Mouse (Mus musculus): ENCODE measurements around the gene Eml6. TPM values are rescaled to one million over a fixed set of nuclear protein-coding genes. Genes with fewer than 3 reads are reported as not detected.

The Eml6 gene
- polyA plus RNA-seq, 2 experiments from 2014 or later, result 0.82 to 1.2 TPM

- ATAC-seq, result no peak
Measured at GRCm38 (mm10) chr11:29746203-29746602, 279.6 kb downstream of the Eml6 start.

GRCm38 (mm10) chr11:29745513-29745912, 280.3 kb downstream of the Eml6 start:
- no peak for ATAC-seq

GRCm38 (mm10) chr11:29744760-29745430, 280.9 kb downstream of the Eml6 start:
- ATAC-seq, result no peak

- ATAC-seq, result no peak
Measured at GRCm38 (mm10) chr11:29739752-29740151, 286.1 kb downstream of the Eml6 start.

- no peak for ATAC-seq
Measured at GRCm38 (mm10) chr11:29727901-29728300, 297.9 kb downstream of the Eml6 start.

GRCm38 (mm10) chr11:29725610-29726009, 300.2 kb downstream of the Eml6 start:
- no peak for ATAC-seq

GRCm38 (mm10) chr11:29725167-29725566, 300.7 kb downstream of the Eml6 start:
- ATAC-seq, result no peak

- no peak for ATAC-seq
Measured at GRCm38 (mm10) chr11:29724213-29724612, 301.6 kb downstream of the Eml6 start.

- peak; percentile 25 for ATAC-seq
Measured at GRCm38 (mm10) chr11:29719597-29719996, 306.2 kb downstream of the Eml6 start.

GRCm38 (mm10) chr11:29718541-29718940, 307.3 kb downstream of the Eml6 start:
- ATAC-seq, result no peak

GRCm38 (mm10) chr11:29715499-29715898, 310.3 kb downstream of the Eml6 start:
- ATAC-seq, result no peak

- no peak for ATAC-seq
Measured at GRCm38 (mm10) chr11:29714789-29715188, 311.0 kb downstream of the Eml6 start.

- ATAC-seq, result no peak
Measured at GRCm38 (mm10) chr11:29714114-29714513, 311.7 kb downstream of the Eml6 start.

- ATAC-seq, result no peak
Measured at GRCm38 (mm10) chr11:29709512-29709911, 316.3 kb downstream of the Eml6 start.

GRCm38 (mm10) chr11:29706845-29707244, 319.0 kb downstream of the Eml6 start:
- ATAC-seq, result no peak

- ATAC-seq, result peak; percentile 85
Measured at GRCm38 (mm10) chr11:29705263-29705662, 320.6 kb downstream of the Eml6 start.

- no peak for ATAC-seq
Measured at GRCm38 (mm10) chr11:29702721-29703120, 323.1 kb downstream of the Eml6 start.

GRCm38 (mm10) chr11:29694754-29695153, 331.1 kb downstream of the Eml6 start:
- ATAC-seq, result no peak

- ATAC-seq, result peak; percentile 51
Measured at GRCm38 (mm10) chr11:29693576-29694410, 332.0 kb downstream of the Eml6 start.

Other genes starting within 250 kb of the Eml6 start
- gene 4931440F15Rik, start 200.4 kb downstream of the Eml6 start, polyA plus RNA-seq (2017; shearing (Covaris generic)), result not detected
- 10 to 100 TPM; 96.3 to 98.1 TPM for gene Sptbn1, start 242.1 kb upstream of the Eml6 start, polyA plus RNA-seq (2017; shearing (Covaris generic))

Measured in activated CD4-positive, CD25-positive, alpha-beta regulatory T cell, adult 4 months (primary cell).